Mouse (Mus musculus) heart, postnatal 0 days (tissue): ENCODE measurements around the gene Sall4. TPM values are rescaled to one million over a fixed set of nuclear protein-coding genes. Genes with fewer than 3 reads are reported as not detected.

Source experiments
- ATAC-seq: fragments of 200-750 bp; cut with Nextera tagmentation; 2 replicates; pipeline ENCODE4 v1.8.0; 2017; ENCODE audit warnings: low read depth, moderate number of reproducible peaks, moderate library complexity; ENCODE audit not compliant: insufficient read depth
- DNase-seq: peaks from one replicate; pipeline ENCODE4 v3.0.0-alpha.2; 2016; ENCODE audit warnings: low spot score
- H3K27ac ChIP-seq: fragments of 300-500 bp; sonication (generic); 2 replicates; pipeline ENCODE4 v1.5.1; 2014; ENCODE audit warnings: low read depth, mild to moderate bottlenecking
- H3K27me3 ChIP-seq: fragments of 300-500 bp; sonication (generic); 2 replicates; pipeline ENCODE4 v1.6.1; 2014; ENCODE audit warnings: low read length, mixed read lengths; ENCODE audit not compliant: control insufficient read depth, insufficient read depth
- H3K36me3 ChIP-seq: fragments of 300-500 bp; sonication (generic); replicated peaks from 2 replicates; pipeline ENCODE4 v1.6.1; 2014; ENCODE audit warnings: low read length, mixed read lengths; ENCODE audit not compliant: control insufficient read depth, insufficient read depth
- H3K4me1 ChIP-seq: fragments of 300-500 bp; sonication (generic); 2 replicates; pipeline ENCODE4 v1.6.1; 2014; ENCODE audit warnings: antibody characterized with exemption; ENCODE audit not compliant: control insufficient read depth, insufficient read depth
- H3K4me2 ChIP-seq: fragments of 300-500 bp; sonication (generic); 2 replicates; pipeline ENCODE4 v1.6.1; 2014; ENCODE audit warnings: low read depth, mild to moderate bottlenecking, low read length, moderate library complexity
- H3K4me3 ChIP-seq: fragments of 300-500 bp; sonication (generic); 2 replicates; pipeline ENCODE4 v1.5.1; 2014; ENCODE audit warnings: low read depth, low read length
- H3K9ac ChIP-seq: fragments of 300-500 bp; sonication (generic); replicated peaks from 2 replicates; pipeline ENCODE4 v1.6.1; 2014; ENCODE audit warnings: low read depth, low read length, mixed read lengths
- H3K9me3 ChIP-seq: fragments of 300-500 bp; sonication (generic); replicated peaks from 2 replicates; pipeline ENCODE4 v1.6.1; 2016; ENCODE audit warnings: low read length; ENCODE audit not compliant: control insufficient read depth
- CTCF ChIP-seq: IDR thresholded peaks from 2 replicates; pipeline ENCODE4 v1.5.1; 2016; ENCODE audit warnings: antibody characterized with exemption, control low read depth, low read depth
- EP300 ChIP-seq: IDR thresholded peaks from 2 replicates; pipeline ENCODE4 v1.6.1; 2016; ENCODE audit warnings: antibody characterized with exemption, low read depth
- WGBS: fragments of 180-500 bp; shearing (Covaris S2); extraction: QIAGEN DNeasy Blood & Tissue Kit; methylation state at CpG from one replicate; pipeline ENCODE4 v1.1.7; 2014; 5-methylcytosine and 5-hydroxymethylcytosine counted together
- polyA plus RNA-seq: library from polyadenylated mRNA; unstranded; fragments of >200 nt; fragmentation: Nextera tagmentation; extraction: Ambion mirVana; gene quantifications from 2 replicates; pipeline ENCODE4 v1.2.1, GENCODE M21; 2015
- total RNA-seq: library from RNA; depleted of rRNA; stranded (reverse); fragments of >200 nt; gene quantifications from 2 replicates; pipeline ENCODE4 v1.2.3, GENCODE M21; 2014; ENCODE audit warnings: low replicate concordance

Sall4 gene
- total and polyA plus RNA-seq, 2 experiments from 2014 or later = 0.87 TPM; not detected in 1

GRCm38 (mm10) chr2:168737878-168738277, 29.9 kb downstream of the Sall4 start:
- no peaks in the 10 kb centered on the region for H3K27me3 ChIP-seq
- no peak for ATAC-seq

DNA sequence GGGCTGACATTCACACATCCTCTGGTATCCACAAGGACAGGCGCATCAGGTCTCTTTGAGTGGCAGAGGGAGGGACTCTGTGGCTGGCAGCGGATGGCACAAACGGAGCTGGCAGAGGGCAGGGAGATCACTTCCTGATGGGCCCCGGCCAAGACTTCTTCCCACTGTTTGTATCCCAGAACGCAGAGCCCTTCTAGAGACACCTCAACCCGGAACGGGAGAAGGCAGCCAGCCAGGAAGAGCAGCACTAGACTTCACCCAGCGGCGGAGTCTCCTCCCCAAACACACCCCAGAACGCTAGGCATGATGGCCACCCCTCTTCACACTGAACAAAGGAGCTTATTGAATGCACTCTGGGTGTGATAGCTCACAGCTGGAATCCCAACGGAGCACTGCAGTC, 33.7 kb downstream of the Sall4 start:
- H3K4me3 ChIP-seq = no peak overlapping the region
- no peak for TF ChIP-seq EP300
- no peak for TF ChIP-seq CTCF
- H3K36me3 ChIP-seq = no peaks in the 10 kb centered on the region
- H3K9me3 ChIP-seq = no peaks in the 10 kb centered on the region
- no peaks in the 10 kb centered on the region for H3K27me3 ChIP-seq
- 27% methylated on average over 11 of the region's 11 CpGs for WGBS
- no peak for DNase-seq
- H3K4me2 ChIP-seq = no peak overlapping the region
- H3K9ac ChIP-seq = no peak overlapping the region
- no peak for ATAC-seq
- no peaks in the 10 kb centered on the region for H3K4me1 ChIP-seq
- H3K27ac ChIP-seq = no peak overlapping the region

More at GRCm38 (mm10) chr2:168737878-168738277, 29.9 kb downstream of the Sall4 start:
- H3K9ac ChIP-seq = no peak overlapping the region
- no peaks in the 10 kb centered on the region for H3K4me1 ChIP-seq
- DNase-seq = no peak
- no peak overlapping the region for H3K4me3 ChIP-seq
- no peaks in the 10 kb centered on the region for H3K9me3 ChIP-seq
- H3K36me3 ChIP-seq = no peaks in the 10 kb centered on the region
- 85% methylated on average over 10 of the region's 10 CpGs for WGBS
- H3K4me2 ChIP-seq = no peak overlapping the region
- H3K27ac ChIP-seq = no peak overlapping the region
- TF ChIP-seq CTCF (no peak), EP300 (no peak)

DNA sequence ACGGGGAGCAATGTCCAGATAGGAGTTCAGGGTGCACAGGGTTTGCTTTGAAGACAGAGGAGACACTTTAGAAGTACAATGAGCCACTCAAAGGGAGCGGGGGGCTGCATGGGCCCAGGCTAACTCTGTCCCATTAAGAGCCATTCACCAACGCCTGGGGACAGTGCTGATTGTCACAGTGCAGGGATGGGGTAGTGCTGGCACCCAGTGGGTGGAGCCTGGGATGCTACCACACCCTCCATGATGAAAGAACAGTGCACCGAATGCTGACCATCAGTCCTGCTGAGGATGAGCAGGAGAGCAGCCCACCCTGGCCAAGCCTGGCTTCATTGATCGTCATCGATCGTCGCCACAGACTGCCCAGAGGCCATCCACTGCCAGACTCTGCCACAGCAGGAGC, 36.5 kb downstream of the Sall4 start:
- H3K4me3 ChIP-seq = no peak overlapping the region
- H3K4me1 ChIP-seq = peaks cover 3% of the 10 kb centered on the region; the same call in 1 of the 2 replicates
- H3K9ac ChIP-seq = no peak overlapping the region
- no peak for ATAC-seq
- H3K27ac ChIP-seq = no peak overlapping the region
- H3K27me3 ChIP-seq = no peaks in the 10 kb centered on the region
- no peaks in the 10 kb centered on the region for H3K9me3 ChIP-seq
- H3K36me3 ChIP-seq = no peaks in the 10 kb centered on the region
- WGBS = 79% methylated on average over 8 of the region's 8 CpGs
- no peak overlapping the region for H3K4me2 ChIP-seq
- no peak for DNase-seq
- no peak for TF ChIP-seq CTCF
- TF ChIP-seq EP300 = no peak

- no peaks in the 10 kb centered on the region for H3K9me3 ChIP-seq
- 88% methylated on average over 12 of the region's 12 CpGs for WGBS
- no peak overlapping the region for H3K9ac ChIP-seq
- no peak overlapping the region for H3K27ac ChIP-seq
- no peaks in the 10 kb centered on the region for H3K36me3 ChIP-seq
- no peak overlapping the region for H3K4me2 ChIP-seq
- ATAC-seq (no peak), DNase-seq (no peak)
- H3K27me3 ChIP-seq = no peaks in the 10 kb centered on the region
- peaks cover 3% of the 10 kb centered on the region; the same call in 1 of the 2 replicates for H3K4me1 ChIP-seq
- TF ChIP-seq CTCF (no peak), EP300 (no peak)
- no peak overlapping the region for H3K4me3 ChIP-seq
Observed at GRCm38 (mm10) chr2:168729736-168730135, 38.0 kb downstream of the Sall4 start.

DNA sequence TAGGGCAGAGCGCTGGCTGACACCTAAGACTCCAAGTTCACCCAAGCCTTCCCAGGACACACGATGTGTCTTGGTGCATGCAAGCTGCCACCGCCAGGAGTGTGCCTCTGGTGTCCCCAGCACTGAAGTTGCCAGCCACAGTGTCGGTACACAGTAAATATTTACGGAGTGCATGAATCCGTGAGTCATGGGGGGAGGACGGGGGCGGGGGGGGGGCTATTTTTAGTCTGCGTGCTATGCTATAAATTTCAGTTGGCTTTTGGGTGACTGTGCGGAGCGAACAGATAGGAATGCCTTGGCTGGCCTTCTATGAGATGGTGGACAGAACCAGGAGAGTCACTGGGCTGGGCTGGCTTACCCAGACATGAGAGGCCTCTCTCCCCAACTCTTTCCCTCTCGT, 39.7 kb downstream of the Sall4 start:
- Histone ChIP-seq H3K36me3 (no peaks in the 10 kb centered on the region), H3K27me3 (no peaks in the 10 kb centered on the region), H3K4me1 (peaks cover 3% of the 10 kb centered on the region; the same call in 1 of the 2 replicates), H3K9me3 (no peaks in the 10 kb centered on the region), H3K27ac (peak overlapping the region; percentile 66), H3K4me2 (0 out of 2 replicates have a peak overlapping the region, but pooled peaks have one; percentile 18), H3K9ac (no peak overlapping the region), H3K4me3 (no peak overlapping the region)
- WGBS = 31% methylated on average over 12 of the region's 12 CpGs
- DNase-seq = peak; percentile 47
- ATAC-seq = peak; percentile 79
- TF ChIP-seq EP300 (no peak), CTCF (no peak)

GRCm38 (mm10) chr2:168726007-168726406, 41.7 kb downstream of the Sall4 start:
- H3K4me2 ChIP-seq = no peak overlapping the region
- H3K4me1 ChIP-seq = peaks cover 3% of the 10 kb centered on the region; the same call in 1 of the 2 replicates
- H3K9ac ChIP-seq = no peak overlapping the region
- ATAC-seq = no peak
- 35% methylated on average over 6 of the region's 6 CpGs for WGBS
- H3K27me3 ChIP-seq = no peaks in the 10 kb centered on the region
- no peaks in the 10 kb centered on the region for H3K9me3 ChIP-seq
- DNase-seq = peak; percentile 39
- no peak for TF ChIP-seq CTCF
- no peaks in the 10 kb centered on the region for H3K36me3 ChIP-seq
- H3K4me3 ChIP-seq = no peak overlapping the region
- H3K27ac ChIP-seq = no peak overlapping the region
